Mouse (Mus musculus): Measurements from ENCODE around the gene Olfr805.

Gene Olfr805

DNA sequence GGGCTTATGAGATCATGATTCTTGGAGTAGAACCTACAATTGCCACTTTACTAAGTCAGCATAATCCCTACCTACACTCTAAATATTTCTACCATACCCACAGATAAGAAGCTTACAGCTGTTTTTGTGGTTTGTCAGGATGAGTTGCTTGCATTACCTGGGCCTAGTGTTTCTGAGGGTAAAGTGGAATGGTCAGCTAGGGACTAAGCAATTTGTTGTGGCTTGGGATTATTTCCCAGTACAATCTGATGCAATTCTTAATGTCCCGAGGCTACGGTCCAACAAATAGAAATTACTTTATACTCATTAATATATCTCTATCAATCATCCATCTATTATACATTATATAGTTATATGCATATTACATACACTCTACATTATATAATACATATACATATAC, at the start of gene Olfr805:
Gene Olfr805, minus strand, starts transcription at position 101 of the 400 bp plus-strand sequence.
- DNase-seq (ENCODE audit: low read depth, low spot score): no peak

DNA sequence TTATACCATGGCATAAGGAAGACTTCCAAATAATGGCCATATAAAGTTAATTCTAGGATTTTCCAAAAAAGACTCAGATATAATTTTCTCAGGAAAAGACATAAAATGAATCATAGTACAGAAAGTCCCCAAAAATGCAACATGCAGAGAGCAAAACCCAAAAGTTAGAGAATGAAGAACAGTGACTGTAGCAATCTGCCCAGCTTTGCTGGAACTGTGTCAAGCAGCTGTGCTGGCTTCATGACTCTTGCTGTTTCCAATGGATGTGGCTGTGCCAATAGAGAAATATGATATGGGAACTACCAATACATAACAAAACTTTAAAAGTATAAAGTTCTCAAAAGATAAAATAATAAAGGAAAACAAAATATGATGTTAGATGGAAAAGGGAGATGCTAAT, 48.9 kb upstream of the Olfr805 start:
- no peak for DNase-seq (ENCODE audit: low read depth, low spot score)

DNA sequence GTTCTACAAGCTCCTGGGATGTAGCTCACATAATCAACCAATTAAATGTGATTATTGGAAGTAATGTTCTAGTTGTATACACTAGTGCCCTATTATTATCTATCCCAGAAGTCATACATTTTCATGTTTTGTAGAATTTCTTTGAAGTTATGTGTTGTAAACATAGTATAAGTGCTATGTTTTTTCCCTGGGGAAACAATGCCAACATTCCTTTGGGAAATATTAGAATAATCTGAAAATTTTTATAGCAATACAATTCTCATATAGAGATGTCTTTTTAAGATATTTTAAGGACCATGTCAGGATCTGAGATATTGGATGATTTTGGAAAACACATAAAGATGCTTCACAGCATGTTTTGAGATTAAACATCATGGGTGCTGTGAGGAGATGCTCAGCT, 45.2 kb upstream of the Olfr805 start, which contains the start of gene Olfr809:
Gene Olfr809, plus strand, starts transcription at position 301 of the 400 bp plus-strand sequence.
- DNase-seq (ENCODE audit: low read depth, low spot score): no peak

- DNase-seq (ENCODE audit: low read depth, low spot score): no peak
Observed at GRCm38 (mm10) chr10:129765182-129765581, 36.0 kb upstream of the Olfr805 start, which contains the start of gene Olfr808. TSS of gene Olfr808 (plus strand) at chr10:129765482.

DNA sequence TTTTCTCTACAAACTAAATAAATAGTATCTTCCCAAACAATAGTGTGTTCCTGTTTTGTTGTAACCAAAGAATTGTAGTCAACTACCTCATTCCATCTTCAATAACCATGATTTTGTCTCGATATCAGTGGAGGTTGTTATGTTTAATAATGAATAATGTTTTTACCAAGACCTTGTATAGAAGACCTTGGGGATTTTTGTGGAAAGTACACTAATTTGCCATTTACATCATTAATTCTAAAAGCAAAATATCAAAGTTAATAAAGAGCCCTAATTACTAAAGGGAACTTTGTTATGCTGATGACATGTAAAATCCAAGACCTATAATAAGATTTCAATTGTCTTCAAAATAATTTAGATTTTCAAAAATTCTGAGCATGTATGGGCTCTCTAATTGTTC, 28.5 kb upstream of the Olfr805 start, which contains the start of gene Olfr807:
Gene Olfr807, minus strand, starts transcription at position 101 of the 400 bp plus-strand sequence.
- no peak for DNase-seq (ENCODE audit: low read depth, low spot score)

DNA sequence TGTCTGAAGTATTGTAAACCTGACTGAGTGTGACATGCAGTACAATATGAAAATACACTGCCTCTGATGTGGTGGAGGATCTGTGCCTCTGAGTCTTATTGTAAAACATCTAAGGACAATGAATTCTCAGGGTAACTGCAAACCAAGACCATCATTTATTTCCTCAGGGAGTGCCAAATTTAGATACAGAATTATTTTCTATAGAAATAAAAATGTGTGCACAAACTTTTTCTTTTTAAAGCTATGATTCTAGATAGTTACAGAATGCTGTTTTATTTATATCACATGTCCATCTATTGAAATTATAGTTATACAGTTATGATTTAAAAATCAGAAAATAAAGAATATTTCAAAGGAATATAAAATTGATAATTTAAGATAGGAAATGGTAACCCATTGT, 12.6 kb upstream of the Olfr805 start, which contains the start of gene Olfr806:
Gene Olfr806, minus strand, starts transcription at position 101 of the 400 bp plus-strand sequence.
- no peak for DNase-seq (ENCODE audit: low read depth, low spot score)

- DNase-seq (ENCODE audit: low read depth, low spot score): no peak
Observed at GRCm38 (mm10) chr10:129702910-129703309, 26.3 kb downstream of the Olfr805 start, which contains the start of gene Olfr804. TSS of gene Olfr804 (plus strand) at chr10:129703210.

GRCm38 (mm10) chr10:129694186-129694585, 35.0 kb downstream of the Olfr805 start, which contains the start of gene Olfr803:
TSS of gene Olfr803 (minus strand) at chr10:129694286.
- no peak for DNase-seq (ENCODE audit: low read depth, low spot score)

GRCm38 (mm10) chr10:129688069-129688468, 41.1 kb downstream of the Olfr805 start, which contains the start of gene Olfr802:
TSS of gene Olfr802 (minus strand) at chr10:129688169.
- no peak for DNase-seq (ENCODE audit: low read depth, low spot score)

DNA sequence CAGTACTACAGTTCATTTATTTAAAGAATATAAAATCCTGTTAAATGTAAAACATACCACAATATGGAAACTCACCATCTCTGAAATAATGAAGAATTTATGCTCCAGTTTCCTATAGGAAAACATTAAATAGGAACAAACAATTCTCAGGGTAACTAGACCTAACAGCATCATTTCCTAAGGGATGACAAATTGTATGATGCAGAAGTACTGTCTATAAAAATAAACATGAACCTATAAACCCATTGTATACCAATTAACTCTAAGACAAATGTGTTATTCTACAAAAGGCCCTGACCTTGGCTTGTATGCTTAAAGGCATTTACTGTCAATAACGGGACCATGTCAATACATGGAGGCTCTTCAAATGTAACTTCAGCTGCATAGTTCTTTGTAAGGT, 55.4 kb downstream of the Olfr805 start, which contains the start of gene Olfr801:
Gene Olfr801, minus strand, starts transcription at position 101 of the 400 bp plus-strand sequence.
- no peak for DNase-seq (ENCODE audit: low read depth, low spot score)
